In genomic region chr14:21459163-21459562, GRCm38 (mm10) we compare ENCODE assay signal across 18 mouse cellular contexts. TPM values are rescaled to one million over a fixed set of nuclear protein-coding genes. Genes with fewer than 3 reads are reported as not detected.
DNase-seq lines count a peak whose midpoint lies in the region; TF ChIP-seq lines count a peak whose summit lies in the region.
"Had no signal": no experiment of that assay in that cellular context is flagged by ENCODE, and none has a peak within 500 bp of the region (broad histone marks: within the 10 kb centered on the region; RNA-seq: fewer than 3 reads in every experiment).

No protein-coding gene starts in this region.

- TF ChIP-seq EP300 in heart, adult 2 months (IDR thresholded peaks at IDR 0.05; ENCODE audit: insufficient read depth, low read depth, low read length): no peak

- DNase-seq in cerebellum, adult 11-12 months: peak; percentile 12
- DNase-seq in cerebellum, adult 11 months: no peak
- peak; percentile 3 for DNase-seq in Muller cell, postnatal 12 days (ENCODE audit: inconsistent ontology term)
- peak; percentile 18 for DNase-seq in cerebellum, adult 9-10 months
- DNase-seq in cerebellum, postnatal 25 days: peak; percentile 48 to 64
- no peak for DNase-seq in heart, adult 2 months
- DNase-seq in frontal cortex, postnatal 10 days (ENCODE audit: low spot score in 2 of 2): no peak
- DNase-seq in layer of hippocampus, adult 11-12 months (ENCODE audit: low spot score): no peak
- DNase-seq: adrenal gland, adult 2 months; adrenal gland, postnatal 25 days; forebrain, postnatal 0 days; heart, postnatal 36 days; kidney, adult 2 months had no signal

- no peak for TF ChIP-seq CTCF in heart, adult 2 months (IDR thresholded peaks at IDR 0.05)

- intact Hi-C loops in heart, adult 2 months (cut with DNase I): loop anchor here (5.0 kb wide), 1 partner anchor 153 kb away; no protein-coding TSS in a partner anchor

- no peak for TF ChIP-seq POLR2A in heart, adult 2 months (IDR thresholded peaks at IDR 0.05; ENCODE audit: insufficient read depth, low read depth, low read length)

- no peak overlapping the region for H3K4me3 ChIP-seq in heart, adult 2 months
- H3K4me3 ChIP-seq: embryonic facial prominence, embryonic 15.5 days; forebrain, embryonic 13.5 days; heart, embryonic 12.5 days; hindbrain, embryonic 15.5 days; kidney, embryonic 15.5 days had no signal

- no peak overlapping the region for H3K9ac ChIP-seq in heart, adult 2 months (ENCODE audit: low read depth, low read length)
- H3K9ac ChIP-seq: embryonic facial prominence, embryonic 15.5 days; forebrain, embryonic 13.5 days; forebrain, postnatal 0 days; heart, embryonic 12.5 days; hindbrain, embryonic 15.5 days; kidney, embryonic 15.5 days had no signal

- H3K36me3 ChIP-seq in heart, adult 2 months (ENCODE audit: control insufficient read depth, insufficient read depth, low read length): no peaks in the 10 kb centered on the region
- H3K36me3 ChIP-seq: embryonic facial prominence, embryonic 15.5 days; heart, embryonic 12.5 days; hindbrain, embryonic 15.5 days; kidney, embryonic 15.5 days had no signal

- no peak overlapping the region for H3K27ac ChIP-seq in heart, adult 2 months
- H3K27ac ChIP-seq: embryonic facial prominence, embryonic 15.5 days; forebrain, embryonic 13.5 days; hindbrain, embryonic 15.5 days; kidney, embryonic 15.5 days had no signal

- H3K79me2 ChIP-seq in heart, adult 2 months (replicated peaks; ENCODE audit: control insufficient read depth, insufficient read depth, low read length): no peaks in the 10 kb centered on the region

- no peaks in the 10 kb centered on the region for H3K27me3 ChIP-seq in heart, adult 2 months (ENCODE audit: control insufficient read depth, insufficient read depth, low read length)
- H3K27me3 ChIP-seq: embryonic facial prominence, embryonic 15.5 days; forebrain, embryonic 13.5 days; heart, embryonic 12.5 days; hindbrain, embryonic 15.5 days; kidney, embryonic 15.5 days had no signal

- WGBS in heart, adult 2 months: 84% methylated on average over 4 of the region's 4 CpGs

- no peaks in the 10 kb centered on the region; the same call in 1 of the 2 replicates for H3K4me1 ChIP-seq in heart, adult 2 months (ENCODE audit: control insufficient read depth, insufficient read depth, low read length)
- H3K4me1 ChIP-seq: embryonic facial prominence, embryonic 15.5 days; hindbrain, embryonic 15.5 days had no signal

RNA-seq across cellular contexts. Expression of gene Kat6b, which starts 22.1 kb away (rescaled TPM):
- 10 to 100 TPM; 26.6 to 27.9 TPM for total RNA-seq in heart, adult 2 months (2021)
- polyA plus RNA-seq in heart, adult 2 months (2012; rRNA removed): 9.0 and 12.7 TPM in 2 replicates

Comparison
In these comparisons a context has a peak if more than half of its experiments do, and no peak if none do; other contexts are left out.
1. DNase-seq: peak in cerebellum, adult 11-12 months (single experiment), Muller cell, postnatal 12 days (single experiment), cerebellum, adult 9-10 months (single experiment) and cerebellum, postnatal 25 days (2 of 2); none in cerebellum, adult 11 months (single experiment), heart, adult 2 months (0 of 2), frontal cortex, postnatal 10 days (0 of 2) and layer of hippocampus, adult 11-12 months (single experiment).